Mouse (Mus musculus): ENCODE data around the gene Gm39115.

DNA sequence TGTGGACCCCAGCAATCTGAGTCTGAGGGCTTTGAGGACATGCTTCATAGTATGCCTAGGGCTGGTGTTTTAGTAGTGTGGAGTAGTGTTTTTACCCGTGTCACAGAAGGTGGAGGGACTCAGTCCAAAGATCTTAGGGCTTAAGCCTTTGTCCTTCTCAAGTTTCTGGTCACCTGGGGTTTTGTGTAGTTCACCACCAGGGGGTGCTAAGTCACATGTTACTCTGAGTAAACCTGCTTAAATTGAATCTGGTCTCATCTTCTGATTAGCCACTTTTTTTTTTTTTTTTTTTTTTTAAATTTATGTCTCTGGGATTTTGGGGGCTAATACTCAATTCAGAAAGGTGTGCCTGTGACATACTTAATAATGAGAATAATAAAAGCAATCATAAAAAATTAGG is 10.2 kb upstream of the Gm39115 start:
- TF ChIP-seq POLR2A (IDR thresholded peaks at IDR 0.05; ENCODE audit: extremely low read depth, insufficient read depth, low read length) (no peak), CTCF (IDR thresholded peaks at IDR 0.05; ENCODE audit: low read depth, low read length) (0 out of 2 replicates have a peak, but pooled peaks have one; percentile 18)

All from liver, adult 2 months (tissue).